Mouse (Mus musculus) left cerebral cortex, postnatal 10 days (tissue): ENCODE data around the gene 1700013G24Rik. TPM values are rescaled to one million over a fixed set of nuclear protein-coding genes. Genes with fewer than 3 reads are reported as not detected.

Experiments
- DNase-seq, 2 experiments: peaks; one replicate each; pipeline ENCODE4 v3.0.0; 2021 to 2022; ENCODE audit warnings: low spot score in 2 of 2, mixed read lengths in 1 of 2; ENCODE audit errors: extremely low spot score in 1 of 2
- intact Hi-C: fragments of 180-260 bp; cut with DNase I; formaldehyde crosslinking; loops from one replicate; pipeline ENCODE4 v1.15.1; 2025
- total RNA-seq, 2 experiments: library from RNA; stranded (reverse); gene quantifications; 2 replicates each; pipeline ENCODE4 v1.2.3; 2021

The 1700013G24Rik gene
- total RNA-seq, 2 experiments from 2014 or later = not detected

DNA sequence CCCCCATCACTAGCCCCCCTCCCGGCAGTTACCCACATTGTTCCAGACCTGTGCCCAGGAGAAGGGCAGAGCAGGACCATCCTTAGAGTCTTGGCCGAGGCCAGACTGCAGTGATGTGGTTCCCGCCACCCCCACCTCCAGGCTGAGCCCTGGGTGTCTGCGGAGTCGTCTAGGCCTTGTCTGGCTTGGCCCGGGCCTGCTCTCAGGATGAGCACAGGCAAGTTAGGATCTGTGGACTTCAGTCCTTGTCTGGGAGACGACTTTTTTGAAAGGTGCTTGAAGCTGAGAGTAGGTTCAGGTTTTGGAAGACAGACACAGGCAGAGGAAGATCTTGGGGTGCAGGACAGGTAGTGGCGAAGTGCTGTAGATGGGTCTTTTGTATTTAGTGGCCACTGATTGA lies 18.2 kb downstream of the 1700013G24Rik start:
- intact Hi-C loops = no loop called here
- DNase-seq = no peak

DNA sequence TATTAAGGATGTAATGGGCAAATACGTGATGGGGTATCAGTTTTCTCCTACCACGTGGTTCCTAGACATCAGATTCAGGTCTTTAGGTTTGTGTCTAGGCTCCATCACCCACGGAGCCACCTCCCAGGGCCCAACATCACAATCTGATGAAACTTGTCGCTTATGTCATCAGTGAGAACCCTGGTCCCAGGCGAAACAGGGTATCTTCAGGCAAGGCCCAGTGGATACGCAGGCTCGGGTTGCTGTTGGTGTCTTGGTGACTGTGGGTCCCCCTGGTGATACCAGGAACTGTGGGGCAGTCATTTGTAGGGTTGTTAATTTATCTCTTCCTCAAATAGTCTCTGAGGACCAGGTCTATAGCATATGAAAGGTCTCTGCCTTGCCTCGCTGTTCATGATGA lies 20.2 kb downstream of the 1700013G24Rik start:
- intact Hi-C loops = no loop called here
- DNase-seq = no peak

DNA sequence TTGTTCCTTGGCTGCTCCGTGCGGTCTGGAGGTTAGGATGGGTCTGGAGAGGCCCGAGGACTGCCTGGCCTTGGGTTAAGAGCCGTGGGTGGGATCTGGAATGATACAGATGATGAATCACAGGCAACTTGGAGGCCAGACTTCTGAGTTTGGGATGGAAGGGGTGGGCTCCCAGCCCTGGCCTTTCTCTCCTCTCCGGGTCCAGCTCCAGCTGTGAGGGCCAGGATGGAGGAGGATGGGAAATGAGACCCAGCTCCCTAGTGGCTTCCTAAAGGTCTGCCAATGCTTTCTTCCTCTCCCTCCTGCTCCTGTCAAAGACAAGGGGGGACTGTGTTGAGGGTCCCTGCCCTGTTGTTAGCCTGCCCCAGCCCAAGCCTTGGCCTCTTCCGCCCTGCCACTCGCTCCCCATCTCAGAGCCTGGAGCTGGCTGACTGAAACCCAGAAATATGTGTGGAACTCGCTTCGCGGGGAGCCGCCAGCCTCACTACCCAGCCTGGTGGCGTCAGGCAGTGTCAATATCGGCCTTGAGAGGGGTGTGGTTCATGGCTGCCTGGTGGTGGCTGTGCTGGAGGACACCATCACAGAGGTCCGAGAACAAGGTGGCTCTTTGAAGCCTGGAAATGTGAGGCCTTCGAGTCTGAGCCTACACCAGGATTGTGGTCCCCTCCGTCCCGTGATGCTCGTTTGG lies 20.8 kb downstream of the 1700013G24Rik start:
- intact Hi-C loops = no loop called here
- DNase-seq = no peak

DNA sequence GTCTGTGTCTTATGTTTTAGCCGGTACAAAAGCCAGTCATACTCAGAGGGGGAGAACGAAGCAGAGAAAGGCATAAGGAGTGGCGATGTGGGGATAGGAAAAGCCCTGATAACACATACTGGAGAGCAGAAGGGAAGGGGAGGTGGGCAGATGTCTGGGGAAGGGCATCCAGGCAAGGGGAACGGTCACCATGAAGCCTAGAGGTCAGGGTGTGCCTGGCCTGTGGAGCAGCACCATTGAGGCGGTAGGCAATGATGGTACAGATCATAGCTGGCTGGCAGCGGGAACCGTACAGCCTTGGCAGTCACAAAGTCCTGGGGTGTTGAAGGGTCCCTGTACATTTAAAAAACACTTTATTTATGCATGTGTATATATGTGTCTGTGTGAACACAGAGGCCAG lies 21.6 kb downstream of the 1700013G24Rik start:
- no peak for DNase-seq
- intact Hi-C loops = no loop called here

DNA sequence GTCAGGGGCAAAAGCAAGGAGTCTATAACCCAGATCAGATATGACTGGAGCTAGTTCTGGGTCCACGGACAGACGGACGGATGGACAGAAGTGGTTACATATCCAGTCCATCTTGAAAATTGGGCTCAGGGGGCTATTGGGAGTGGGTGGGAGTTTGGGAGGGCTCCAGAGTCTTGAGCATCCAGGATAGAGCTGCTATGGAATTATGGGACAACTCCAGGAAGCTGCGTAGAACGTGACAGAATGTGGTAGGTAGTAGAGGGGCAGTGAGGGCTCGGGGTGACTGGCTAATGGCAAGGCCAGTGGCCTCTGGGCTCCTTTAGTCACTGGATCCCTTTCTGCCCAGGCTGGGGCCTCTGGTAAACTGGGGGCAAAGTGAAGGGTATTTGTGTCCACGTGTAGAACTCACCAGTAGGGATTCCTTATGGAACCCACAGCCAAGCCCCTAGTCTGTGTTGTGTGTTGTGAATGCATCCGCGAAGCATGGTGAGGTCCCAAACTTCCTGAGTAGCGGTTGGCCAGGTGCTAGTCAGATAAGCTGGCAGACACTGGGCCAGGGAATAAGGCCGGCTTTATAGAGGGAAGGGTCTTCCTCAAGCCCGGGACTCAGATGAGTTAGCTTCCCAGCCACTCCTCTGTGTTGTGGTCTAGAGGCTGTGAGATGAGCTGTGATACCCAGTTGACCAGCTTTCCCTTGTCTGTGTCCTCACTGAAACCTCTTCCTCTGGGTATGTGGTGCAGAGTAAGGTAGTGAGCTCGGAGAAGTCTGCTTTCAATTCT lies 22.4 kb downstream of the 1700013G24Rik start:
- DNase-seq = no peak
- intact Hi-C loops = no loop called here

DNA sequence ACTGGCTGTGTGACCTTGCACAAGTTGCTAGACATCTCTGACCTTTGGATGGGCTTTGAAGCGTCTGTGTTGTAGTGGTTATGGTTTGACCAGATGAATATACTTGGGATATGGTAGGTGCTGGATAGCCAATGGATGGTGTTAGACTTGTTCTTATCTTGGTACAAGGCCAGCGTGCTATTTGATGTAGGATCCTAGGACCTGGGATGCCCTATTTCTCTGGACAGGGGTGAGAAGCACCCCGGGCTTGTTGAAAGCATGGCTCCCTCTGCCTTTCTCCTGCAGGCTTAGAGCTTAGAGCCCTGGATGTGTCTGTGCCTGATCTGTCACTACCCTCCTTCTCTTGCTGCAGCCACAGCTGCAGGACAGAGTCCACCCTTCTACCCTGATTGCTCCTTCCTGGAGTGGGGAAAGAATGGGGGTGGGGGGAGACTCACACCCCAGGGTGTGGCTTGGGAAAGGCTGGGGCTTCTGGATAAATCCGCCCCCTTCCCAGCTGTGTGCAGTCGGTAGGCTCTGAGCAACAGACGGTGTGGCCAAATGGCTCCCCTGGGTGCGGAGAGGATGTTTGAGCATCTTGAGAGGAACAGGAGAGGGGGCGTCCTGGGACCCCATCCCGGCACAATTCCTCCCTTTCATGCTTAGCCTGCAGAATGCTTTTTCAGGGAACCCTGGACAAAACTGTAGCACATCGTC lies 23.1 kb downstream of the 1700013G24Rik start:
- intact Hi-C loops = no loop called here

DNA sequence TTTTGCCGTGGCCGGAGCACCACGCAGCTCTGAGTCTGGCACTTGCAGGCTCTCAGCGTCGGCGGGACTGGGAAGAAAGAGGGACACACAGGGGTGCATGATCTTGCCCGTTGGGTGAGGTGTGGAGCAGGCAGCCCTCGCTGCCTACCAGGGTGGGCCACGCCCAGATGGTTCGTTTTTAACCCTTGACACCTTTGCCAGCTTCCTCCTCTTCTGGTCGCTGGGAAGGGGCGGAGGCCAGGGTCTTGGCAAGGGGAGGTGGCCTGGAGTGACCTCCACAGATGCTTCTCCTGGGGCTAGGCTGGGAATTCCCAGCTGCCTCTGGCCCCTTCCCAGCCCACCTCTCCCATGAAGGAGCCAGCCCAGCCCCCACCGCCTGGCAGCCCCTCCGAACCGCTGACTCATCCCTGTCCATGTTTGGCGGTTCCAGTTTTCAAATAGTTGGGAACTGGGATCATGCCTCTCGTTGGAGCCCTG lies 23.7 kb downstream of the 1700013G24Rik start:
- intact Hi-C loops = no loop called here
- peak in 1 of 2 experiments; percentile 67 for DNase-seq

More for the DNA sequence above, 23.1 kb downstream of the 1700013G24Rik start:
- DNase-seq = peak in 1 of 2 experiments; percentile 82

DNA sequence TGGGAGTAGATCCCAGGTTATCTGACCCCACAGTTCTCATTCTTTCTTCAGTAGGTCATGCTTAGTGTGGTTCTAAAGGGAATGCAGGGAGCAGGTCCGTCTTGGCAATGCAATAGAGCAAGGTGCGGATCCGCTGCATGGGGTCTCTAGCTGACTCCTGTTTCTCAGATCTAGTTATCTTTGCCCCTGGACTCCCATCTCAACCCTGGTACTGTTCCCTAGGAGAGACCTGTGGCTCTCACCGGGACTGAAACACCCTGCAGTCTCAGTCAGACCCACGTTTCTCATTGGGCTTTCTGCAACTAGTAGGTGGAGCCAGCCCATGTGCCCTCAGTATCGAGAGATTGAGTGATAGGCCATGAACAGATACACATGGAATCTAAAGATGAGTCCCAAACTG lies 24.5 kb downstream of the 1700013G24Rik start:
- intact Hi-C loops = no loop called here
- no peak for DNase-seq

DNA sequence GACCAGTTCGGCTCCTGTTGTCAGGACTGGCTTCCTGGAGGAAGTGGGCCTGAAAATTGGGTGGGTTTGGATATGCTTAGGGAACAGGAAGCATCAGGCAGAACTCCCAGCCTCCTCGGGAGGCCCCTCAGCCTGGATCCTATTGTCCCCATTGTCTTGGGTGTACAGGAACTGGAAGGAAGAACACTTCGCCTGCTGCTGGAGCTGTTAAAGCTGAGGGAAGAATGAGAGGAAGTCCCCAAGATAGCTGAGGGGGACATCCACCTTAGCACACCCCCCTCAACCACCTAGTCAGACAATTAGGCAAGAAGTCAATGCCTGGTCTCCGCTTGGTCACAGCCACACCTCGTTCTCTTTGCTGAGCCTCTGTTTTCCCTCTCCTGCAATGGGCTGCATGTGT lies 25.2 kb downstream of the 1700013G24Rik start:
- intact Hi-C loops = no loop called here
- no peak for DNase-seq

DNA sequence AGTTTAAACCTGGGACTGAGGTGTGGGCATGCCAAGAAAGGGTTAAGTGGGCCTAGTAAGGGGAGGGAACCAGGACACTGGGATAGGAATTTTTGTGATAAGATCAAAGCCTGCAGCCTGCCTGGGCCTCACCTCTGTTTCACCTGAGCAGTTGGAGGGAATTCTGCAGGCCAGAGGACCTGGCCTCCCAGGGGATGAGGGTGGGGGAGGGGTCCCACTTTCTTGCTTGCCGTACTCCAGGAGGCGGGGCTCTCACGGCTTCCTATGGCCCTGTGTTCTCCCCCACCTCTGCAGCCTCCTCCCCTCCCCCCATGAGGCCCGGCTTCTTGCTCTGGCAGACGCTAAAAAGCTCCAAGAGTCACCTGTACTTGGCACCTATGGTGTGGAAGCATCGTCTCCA lies 26.7 kb downstream of the 1700013G24Rik start:
- DNase-seq = no peak
- intact Hi-C loops = no loop called here

DNA sequence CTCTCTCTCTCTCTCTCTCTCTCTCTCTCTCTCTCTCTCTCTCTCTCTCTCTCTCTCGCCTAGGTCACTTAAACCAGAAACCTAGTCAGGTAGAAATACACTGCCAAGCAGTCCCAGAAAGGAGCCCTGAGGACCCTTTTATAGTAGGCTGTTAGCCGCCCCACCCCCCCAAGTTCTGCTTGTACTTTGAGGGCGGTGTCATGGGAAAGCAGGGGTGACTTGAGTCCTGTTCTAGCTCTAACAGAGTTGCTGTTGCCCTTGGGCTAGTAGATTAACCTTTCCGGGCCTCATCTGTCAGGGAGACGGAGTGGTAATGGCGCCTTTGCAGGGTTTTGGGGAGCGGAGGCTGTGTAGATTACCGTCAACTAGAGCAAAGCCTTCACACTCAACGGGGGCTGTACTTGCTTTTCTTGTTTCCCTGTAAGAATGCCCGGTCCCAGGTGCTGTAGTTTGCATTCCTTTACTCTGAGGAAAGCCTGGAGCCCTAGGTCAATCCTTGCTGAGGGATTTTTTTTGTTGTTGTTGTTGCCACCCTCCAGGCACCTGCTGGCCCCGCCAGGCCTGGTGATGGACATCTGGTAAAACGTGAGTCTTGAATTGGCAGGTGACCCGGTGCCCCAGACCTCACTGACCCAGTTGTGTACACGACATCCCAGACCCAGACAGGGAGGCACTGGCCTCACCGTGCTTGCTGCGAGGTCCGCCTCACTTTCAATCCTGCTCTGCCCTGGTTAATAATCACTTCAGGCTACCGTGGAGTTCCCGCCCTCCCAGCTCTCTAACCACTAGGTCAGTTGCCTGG lies 27.3 kb downstream of the 1700013G24Rik start:
- DNase-seq = no peak
- intact Hi-C loops = no loop called here

DNA sequence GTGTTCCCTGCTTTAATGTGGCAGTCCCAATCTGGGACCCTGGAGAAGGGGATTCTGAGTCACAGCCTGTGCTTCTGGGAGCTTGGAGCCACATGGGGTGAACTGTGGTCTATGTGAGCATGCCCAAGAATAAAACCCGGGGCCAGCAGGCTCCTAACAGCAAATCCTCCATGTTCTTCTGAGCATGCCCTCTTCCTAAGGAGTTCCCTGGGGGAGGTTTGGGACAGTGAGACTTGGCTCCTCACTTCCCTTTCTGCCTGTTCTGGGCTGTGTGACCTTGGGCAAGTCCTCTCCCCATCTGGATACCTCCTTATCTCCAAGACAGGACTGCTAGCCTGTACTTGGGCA lies 27.9 kb downstream of the 1700013G24Rik start:
- intact Hi-C loops = no loop called here
- no peak for DNase-seq

DNA sequence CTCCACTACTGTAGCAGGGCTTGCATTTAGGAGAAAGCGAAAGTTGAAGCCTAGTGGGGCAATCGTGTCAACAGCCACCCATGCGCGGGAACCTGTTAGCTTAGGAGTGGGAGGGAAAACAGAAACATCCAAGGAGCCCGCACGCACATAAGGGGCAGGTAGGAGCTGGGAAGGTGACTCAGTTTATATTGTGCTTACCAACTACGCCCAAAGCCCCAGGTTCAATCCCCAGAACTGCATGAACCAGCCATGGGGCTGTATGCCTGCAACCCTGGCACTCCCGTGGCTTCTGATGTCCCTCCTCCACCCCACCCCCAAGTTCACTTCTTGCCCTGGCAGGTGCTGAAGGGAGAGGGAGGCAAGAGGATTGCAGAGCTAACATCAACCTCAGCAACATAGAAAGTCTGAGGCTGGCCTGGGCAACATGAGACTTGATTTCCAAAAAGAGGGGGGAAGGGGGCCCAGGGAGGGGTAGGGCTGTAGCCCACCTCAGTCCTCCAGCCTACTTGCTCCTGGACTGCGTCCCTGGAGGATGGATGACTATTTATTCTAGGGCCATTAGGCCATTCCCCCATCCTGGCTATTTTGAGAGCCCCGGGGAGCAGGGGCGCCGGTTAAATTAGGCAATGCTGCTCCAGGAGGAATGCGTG lies 28.4 kb downstream of the 1700013G24Rik start:
- intact Hi-C loops = no loop called here
- no peak for DNase-seq

DNA sequence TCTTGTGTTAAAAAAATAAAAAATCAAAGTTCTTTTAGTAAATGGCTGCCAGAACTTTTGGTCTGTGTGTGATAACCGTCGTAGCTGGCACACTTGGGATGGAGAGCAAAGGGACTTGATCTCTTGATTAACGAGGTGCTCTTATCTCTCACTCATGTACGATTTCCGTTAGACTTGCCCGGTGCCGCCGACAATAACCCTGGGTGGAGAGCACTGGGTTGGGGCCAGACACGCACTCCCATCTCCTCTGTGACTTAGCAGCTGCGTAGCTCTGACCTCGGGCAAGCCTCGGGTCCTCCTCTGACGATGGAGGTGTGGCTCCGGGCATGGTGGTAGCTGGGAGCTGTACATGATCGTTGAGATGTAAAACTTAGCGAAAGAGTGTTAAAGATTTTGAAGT lies 30.8 kb downstream of the 1700013G24Rik start:
- no peak for DNase-seq
- intact Hi-C loops = no loop called here

DNA sequence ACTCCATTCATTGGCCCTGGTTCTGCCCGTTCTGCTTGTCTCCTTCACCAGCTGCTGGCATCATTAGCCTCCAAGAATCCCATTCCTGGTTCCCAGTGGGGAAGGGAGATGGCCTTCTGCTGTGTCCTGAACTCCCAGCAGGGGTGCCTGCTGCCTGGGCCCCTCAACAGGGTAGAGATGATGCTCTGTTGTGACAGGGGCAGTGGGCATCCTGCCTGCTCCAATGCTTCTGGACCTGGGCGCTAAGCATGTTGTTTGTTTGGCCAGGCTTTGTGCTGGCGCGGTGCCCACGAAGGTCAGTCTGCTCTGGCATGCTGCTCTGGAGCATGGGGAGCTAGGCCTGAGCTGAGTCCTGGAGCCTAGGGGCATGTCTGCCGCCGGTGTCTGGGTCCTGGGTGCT lies 31.5 kb downstream of the 1700013G24Rik start:
- intact Hi-C loops = no loop called here
- peak in 1 of 2 experiments; percentile 77 for DNase-seq

DNA sequence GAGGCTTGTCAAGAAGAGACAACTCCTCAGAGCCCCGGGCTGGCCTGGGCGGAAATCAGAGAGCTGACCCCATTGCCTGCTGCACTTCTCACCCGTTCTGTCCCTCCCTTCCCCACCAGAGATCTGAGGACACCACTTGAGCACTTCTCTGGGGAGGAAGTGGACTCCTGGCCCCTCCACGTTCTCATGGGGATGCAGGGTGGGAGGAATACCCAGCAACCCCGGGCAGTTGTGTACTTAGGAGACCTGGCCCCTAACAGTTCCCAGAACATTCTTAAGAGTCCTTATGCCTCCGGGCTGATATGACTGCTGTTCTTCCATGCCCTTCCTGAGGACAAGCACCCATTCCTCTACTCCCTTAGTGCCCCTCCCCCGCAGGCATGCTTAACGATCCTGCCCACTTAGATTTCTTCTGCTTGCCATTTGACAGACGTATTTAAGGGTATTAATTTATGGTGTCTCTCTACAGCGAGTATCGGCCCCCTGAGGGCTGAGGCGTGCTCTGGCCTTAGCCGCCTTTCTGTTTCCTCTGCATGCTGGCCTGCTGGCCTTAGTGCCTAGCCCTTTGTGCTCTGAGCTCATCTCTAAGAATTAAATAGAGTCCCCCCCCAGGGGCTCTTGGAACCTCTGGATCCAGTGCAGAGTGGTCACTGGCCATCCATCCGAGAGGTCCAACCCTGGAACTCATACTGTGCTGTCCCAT lies 32.3 kb downstream of the 1700013G24Rik start:
- no peak for DNase-seq
- intact Hi-C loops = no loop called here

DNA sequence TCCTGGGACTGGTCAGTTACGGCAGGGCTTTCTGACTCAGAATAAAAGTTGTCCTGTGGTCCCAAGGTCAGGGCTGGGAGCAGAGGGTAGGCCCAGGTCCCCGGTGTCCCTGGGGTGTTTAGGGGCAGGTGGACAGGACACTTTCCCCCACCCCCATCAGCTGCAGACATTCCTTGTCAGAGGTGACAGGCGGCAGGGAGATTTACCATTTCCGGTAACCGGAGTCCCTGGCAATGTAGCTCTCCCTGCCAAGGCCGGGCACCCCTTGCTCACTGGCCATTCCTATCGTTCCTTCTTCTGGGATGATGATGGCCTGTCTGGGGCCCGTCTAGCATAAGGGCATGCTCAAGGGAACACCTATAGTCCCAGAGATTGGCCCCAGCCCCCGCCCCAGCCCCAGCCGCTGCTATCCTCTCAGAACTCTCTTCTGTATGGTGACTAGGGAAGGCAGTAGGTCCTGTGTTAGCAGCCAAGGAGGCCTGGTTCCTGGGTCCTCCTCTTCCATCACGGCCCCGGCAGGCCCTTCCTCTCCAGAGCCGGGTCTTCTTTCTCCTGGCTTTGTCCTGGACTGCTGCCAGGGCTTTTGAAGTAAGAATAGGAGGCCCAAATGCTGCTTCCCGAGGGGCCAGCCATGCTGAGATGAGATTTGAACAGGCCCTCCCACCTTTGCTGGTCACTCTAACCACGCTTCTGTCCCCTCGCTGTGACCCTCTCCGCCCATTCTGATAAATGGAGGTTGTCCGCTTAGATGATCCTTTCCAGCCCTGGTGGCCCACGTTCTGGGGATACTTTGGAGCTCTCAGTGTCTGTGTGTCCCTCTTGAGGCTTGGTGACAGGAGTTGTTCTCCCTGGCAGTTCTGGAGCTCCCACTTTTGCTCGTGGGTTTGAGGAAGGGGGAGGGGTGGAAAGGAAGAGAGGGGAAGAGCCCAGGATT lies 33.3 kb downstream of the 1700013G24Rik start:
- intact Hi-C loops = no loop called here
- peak in 1 of 2 experiments; percentile 72 for DNase-seq
